Mouse (Mus musculus) embryonic facial prominence, embryonic 11.5 days (tissue): ENCODE data around the gene Ost4. TPM values are rescaled to one million over a fixed set of nuclear protein-coding genes. Genes with fewer than 3 reads are reported as not detected.

Experiments used
- ATAC-seq: fragments of 200-750 bp; cut with Nextera tagmentation; replicated peaks from 2 replicates; pipeline ENCODE4 v1.8.0; 2017; ENCODE audit warnings: low read depth; ENCODE audit not compliant: insufficient number of reproducible peaks, low FRiP score, low TSS enrichment
- DNase-seq: peaks from one replicate; pipeline ENCODE4 v3.0.0-alpha.2; 2015; ENCODE audit warnings: low spot score
- H3K27ac ChIP-seq: fragments of 300-500 bp; sonication (generic); replicated peaks from 2 replicates; pipeline ENCODE4 v1.5.1; 2014; ENCODE audit warnings: mild to moderate bottlenecking, low read depth, low read length, control low read depth
- H3K27me3 ChIP-seq: fragments of 300-500 bp; sonication (generic); 2 replicates; pipeline ENCODE4 v1.6.1; 2014; ENCODE audit warnings: mild to moderate bottlenecking, low read length, moderate library complexity, mixed read lengths; ENCODE audit not compliant: control insufficient read depth, insufficient read depth
- H3K36me3 ChIP-seq: fragments of 300-500 bp; sonication (generic); replicated peaks from 2 replicates; pipeline ENCODE4 v1.6.1; 2014; ENCODE audit warnings: low read depth, mild to moderate bottlenecking, low read length, moderate library complexity, mixed read lengths; ENCODE audit not compliant: control insufficient read depth, insufficient read depth
- H3K4me1 ChIP-seq: fragments of 300-500 bp; sonication (generic); 2 replicates; pipeline ENCODE4 v1.6.1; 2014; ENCODE audit warnings: low read length, mixed read lengths; ENCODE audit not compliant: control insufficient read depth, insufficient read depth
- H3K4me2 ChIP-seq: fragments of 300-500 bp; sonication (generic); 2 replicates; pipeline ENCODE4 v1.6.1; 2014; ENCODE audit warnings: low read depth, mild to moderate bottlenecking, control low read depth, low read length, moderate library complexity
- H3K4me3 ChIP-seq: fragments of 300-500 bp; sonication (generic); 2 replicates; pipeline ENCODE4 v1.5.1; 2014; ENCODE audit warnings: low read depth, low read length, control low read depth
- H3K9ac ChIP-seq: fragments of 300-500 bp; sonication (generic); replicated peaks from 2 replicates; pipeline ENCODE4 v1.6.1; 2014; ENCODE audit warnings: mild to moderate bottlenecking, control low read depth, low read length
- H3K9me3 ChIP-seq: fragments of 300-500 bp; sonication (generic); replicated peaks from 2 replicates; pipeline ENCODE4 v1.6.1; 2016; ENCODE audit warnings: mild to moderate bottlenecking, low read length, inconsistent platforms, mixed read lengths; ENCODE audit not compliant: control insufficient read depth
- WGBS: fragments of 180-500 bp; shearing (Covaris S2); extraction: QIAGEN DNeasy Blood & Tissue Kit; methylation state at CpG from one replicate; pipeline ENCODE4 v1.1.7; 2014; 5-methylcytosine and 5-hydroxymethylcytosine counted together
- polyA plus RNA-seq: library from polyadenylated mRNA; unstranded; fragments of >200 nt; fragmentation: Nextera tagmentation; extraction: Ambion mirVana; gene quantifications from 2 replicates; pipeline ENCODE4 v1.2.1, GENCODE M21; 2014

Gene Ost4
- polyA plus RNA-seq, 1 experiment from 2014 or later = 347 TPM

GRCm38 (mm10) chr5:30872574-30872973 is 35.0 kb downstream of the Ost4 start:
- H3K9me3 ChIP-seq = no peaks in the 10 kb centered on the region
- DNase-seq (no peak), ATAC-seq (no peak)
- H3K9ac ChIP-seq = no peak overlapping the region
- H3K4me2 ChIP-seq = no peak overlapping the region
- H3K4me1 ChIP-seq = no peaks in the 10 kb centered on the region
- no peak overlapping the region for H3K27ac ChIP-seq
- H3K27me3 ChIP-seq = no peaks in the 10 kb centered on the region
- peaks cover 31% of the 10 kb centered on the region for H3K36me3 ChIP-seq
- WGBS = 93% methylated on average over 9 of the region's 9 CpGs
- no peak overlapping the region for H3K4me3 ChIP-seq

- no peaks in the 10 kb centered on the region for H3K9me3 ChIP-seq
- DNase-seq (no peak), ATAC-seq (no peak)
- peak overlapping the region; percentile 73 for H3K4me3 ChIP-seq
- H3K4me1 ChIP-seq = no peaks in the 10 kb centered on the region
- no peak overlapping the region for H3K27ac ChIP-seq
- peaks cover 18% of the 10 kb centered on the region for H3K36me3 ChIP-seq
- H3K9ac ChIP-seq = peak overlapping the region; percentile 77
- 28% methylated on average over 2 of the region's 2 CpGs for WGBS
- H3K4me2 ChIP-seq = peak overlapping the region; percentile 47
- no peaks in the 10 kb centered on the region for H3K27me3 ChIP-seq
Observed at GRCm38 (mm10) chr5:30870131-30870406, 37.5 kb downstream of the Ost4 start.

GRCm38 (mm10) chr5:30869405-30870130 is 38.0 kb downstream of the Ost4 start:
- under 1% methylated on average over 63 of the region's 63 CpGs for WGBS
- H3K9ac ChIP-seq = peak overlapping the region; percentile 77
- H3K27me3 ChIP-seq = no peaks in the 10 kb centered on the region
- peak overlapping the region; percentile 73 for H3K4me3 ChIP-seq
- peak; percentile 93 for DNase-seq
- ATAC-seq = peak; percentile 84
- H3K4me1 ChIP-seq = no peaks in the 10 kb centered on the region
- H3K4me2 ChIP-seq = peak overlapping the region; percentile 47
- peak overlapping the region; percentile 15; the same call in 1 of the 2 replicates for H3K27ac ChIP-seq
- peaks cover 14% of the 10 kb centered on the region for H3K36me3 ChIP-seq
- no peaks in the 10 kb centered on the region for H3K9me3 ChIP-seq

- Histone ChIP-seq H3K36me3 (peaks cover 9% of the 10 kb centered on the region), H3K4me1 (no peaks in the 10 kb centered on the region), H3K27ac (peak overlapping the region; percentile 15; the same call in 1 of the 2 replicates), H3K9me3 (no peaks in the 10 kb centered on the region), H3K4me2 (peak overlapping the region; percentile 30), H3K4me3 (peak overlapping the region; percentile 73), H3K9ac (peak overlapping the region; percentile 77), H3K27me3 (no peaks in the 10 kb centered on the region)
- ATAC-seq = no peak
- DNase-seq = peak; percentile 46
- 10% methylated on average over 9 of the region's 9 CpGs for WGBS
Observed at GRCm38 (mm10) chr5:30868981-30869380, 38.6 kb downstream of the Ost4 start.

GRCm38 (mm10) chr5:30867712-30868111 is 39.9 kb downstream of the Ost4 start, which contains the start of gene Tmem214:
Tmem214 (plus strand) TSS chr5:30868012.
- ATAC-seq (no peak), DNase-seq (no peak)
- Histone ChIP-seq H3K4me2 (no peak within 1 kb of the TSS), H3K27ac (no peak within 1 kb of the TSS; the same call in 1 of the 2 replicates), H3K36me3 (peaks cover 4% of the 10 kb centered on the region), H3K27me3 (no peaks in the 10 kb centered on the region), H3K9me3 (no peaks in the 10 kb centered on the region), H3K4me1 (no peaks in the 10 kb centered on the region), H3K4me3 (no peak within 1 kb of the TSS), H3K9ac (no peak within 1 kb of the TSS)
- 91% methylated on average over 3 of the region's 3 CpGs for WGBS

- WGBS = 94% methylated on average over 3 of the region's 3 CpGs
- H3K27ac ChIP-seq = no peak overlapping the region
- H3K9me3 ChIP-seq = no peaks in the 10 kb centered on the region
- H3K27me3 ChIP-seq = no peaks in the 10 kb centered on the region
- no peak overlapping the region for H3K4me3 ChIP-seq
- H3K4me2 ChIP-seq = no peak overlapping the region
- ATAC-seq = no peak
- peaks cover 4% of the 10 kb centered on the region; the same call in 1 of the 2 replicates for H3K36me3 ChIP-seq
- no peak for DNase-seq
- no peak overlapping the region for H3K9ac ChIP-seq
- H3K4me1 ChIP-seq = no peaks in the 10 kb centered on the region
Observed at GRCm38 (mm10) chr5:30866871-30867270, 40.7 kb downstream of the Ost4 start.

GRCm38 (mm10) chr5:30864322-30864721 is 43.3 kb downstream of the Ost4 start:
- no peak overlapping the region for H3K9ac ChIP-seq
- no peak overlapping the region for H3K4me2 ChIP-seq
- H3K27me3 ChIP-seq = no peaks in the 10 kb centered on the region
- no peak for DNase-seq
- no peaks in the 10 kb centered on the region for H3K9me3 ChIP-seq
- no peaks in the 10 kb centered on the region for H3K36me3 ChIP-seq
- H3K27ac ChIP-seq = no peak overlapping the region
- no peak overlapping the region for H3K4me3 ChIP-seq
- H3K4me1 ChIP-seq = no peaks in the 10 kb centered on the region
- 43% methylated on average over 15 of the region's 15 CpGs for WGBS
- ATAC-seq = no peak

- DNase-seq (no peak), ATAC-seq (no peak)
- 50% methylated on average over 4 of the region's 4 CpGs for WGBS
- no peak overlapping the region for H3K27ac ChIP-seq
- H3K4me2 ChIP-seq = no peak overlapping the region
- H3K27me3 ChIP-seq = no peaks in the 10 kb centered on the region
- H3K9me3 ChIP-seq = no peaks in the 10 kb centered on the region
- H3K36me3 ChIP-seq = no peaks in the 10 kb centered on the region
- H3K9ac ChIP-seq = no peak overlapping the region
- no peaks in the 10 kb centered on the region for H3K4me1 ChIP-seq
- no peak overlapping the region for H3K4me3 ChIP-seq
Observed at GRCm38 (mm10) chr5:30863852-30864251, 43.7 kb downstream of the Ost4 start.
